Comparison of ENCODE assay signal across 8 mouse cellular contexts in genomic region chr1:189687654-189688387, GRCm38 (mm10). TPM values are rescaled to one million over a fixed set of nuclear protein-coding genes. Genes with fewer than 3 reads are reported as not detected.
DNase-seq lines count a peak whose midpoint lies in the region; ATAC-seq and TF ChIP-seq lines count a peak whose summit lies in the region.

Cenpf (minus strand) TSS chr1:189688086.

- ATAC-seq in G1E (ENCODE audit: extremely low read depth, insufficient number of reproducible peaks, low FRiP score, poor library complexity, severe bottlenecking), result peak; percentile 98
- peak; percentile 100 for ATAC-seq in forebrain, embryonic 16.5 days
- ATAC-seq in lung, embryonic 14.5 days (ENCODE audit: insufficient read depth), result peak; percentile 100

- H3K9me3 ChIP-seq in G1E (replicated peaks), result no peaks in the 10 kb centered on the region
- no peaks in the 10 kb centered on the region for H3K9me3 ChIP-seq in forebrain, embryonic 16.5 days (ENCODE audit: control insufficient read depth, low read length)
- H3K9me3 ChIP-seq in lung, embryonic 14.5 days (ENCODE audit: low read depth, low read length), result no peaks in the 10 kb centered on the region

- TF ChIP-seq POLR2A in olfactory bulb, adult 2 months (IDR thresholded peaks at IDR 0.05; ENCODE audit: insufficient read depth, low read depth, low read length), result 0 out of 2 replicates have a peak, but pooled peaks have one; percentile 28
- peak; percentile 72; the same call in 1 of the 2 replicates for TF ChIP-seq POLR2A in thymus, adult 2 months (IDR thresholded peaks at IDR 0.05; ENCODE audit: control insufficient read depth, extremely low read depth, insufficient read depth, low read length, poor library complexity)

- H3K9ac ChIP-seq in forebrain, embryonic 16.5 days (replicated peaks; ENCODE audit: low read depth, low read length), result peak within 1 kb of the TSS; percentile 56
- peak within 1 kb of the TSS; percentile 83 for H3K9ac ChIP-seq in lung, embryonic 14.5 days

- no peaks in the 10 kb centered on the region for H3K27me3 ChIP-seq in G1E (ENCODE audit: insufficient read depth, low read length)
- H3K27me3 ChIP-seq in forebrain, embryonic 16.5 days (replicated peaks; ENCODE audit: control insufficient read depth, insufficient read depth, low read length), result no peaks in the 10 kb centered on the region
- no peaks in the 10 kb centered on the region for H3K27me3 ChIP-seq in lung, embryonic 14.5 days (ENCODE audit: insufficient read depth, low read length)
- H3K27me3 ChIP-seq in thymus, adult 2 months (ENCODE audit: control insufficient read depth, insufficient read depth, low read length), result no peaks in the 10 kb centered on the region

- H3K27ac ChIP-seq in forebrain, embryonic 16.5 days (ENCODE audit: low read length), result no peak within 1 kb of the TSS
- H3K27ac ChIP-seq in layer of hippocampus, adult 2 months, result peak within 1 kb of the TSS; percentile 61; the same call in 1 of the 2 replicates
- H3K27ac ChIP-seq in lung, embryonic 14.5 days (ENCODE audit: low read depth), result peak within 1 kb of the TSS; percentile 49; the same call in 1 of the 2 replicates
- H3K27ac ChIP-seq in olfactory bulb, adult 2 months (ENCODE audit: insufficient read depth, low read depth, low read length), result no peak within 1 kb of the TSS
- no peak within 1 kb of the TSS for H3K27ac ChIP-seq in thymus, adult 2 months (ENCODE audit: control insufficient read depth, insufficient read depth, low read length)

- DNase-seq in G1E (ENCODE audit: low spot score), result peak; percentile 97
- peak; percentile 95 to 99 for DNase-seq in cerebellum, adult 18-20 months
- DNase-seq in heart, postnatal 36 days, result peak; percentile 96
- DNase-seq in layer of hippocampus, adult 2 months (ENCODE audit: low spot score in 2 of 2), result peak; percentile 97 to 98
- peak; percentile 99 for DNase-seq in lung, embryonic 14.5 days
- peak; percentile 98 for DNase-seq in thymus, adult 2 months

- H3K4me1 ChIP-seq in G1E (ENCODE audit: insufficient read depth, low read depth, low read length), result peaks cover 15% of the 10 kb centered on the region
- peaks cover 21% of the 10 kb centered on the region for H3K4me1 ChIP-seq in forebrain, embryonic 16.5 days (replicated peaks; ENCODE audit: control insufficient read depth, insufficient read depth, low read length)
- 0 out of 2 replicates have a peak, but pooled peaks cover 4% of the 10 kb centered on the region for H3K4me1 ChIP-seq in lung, embryonic 14.5 days (ENCODE audit: insufficient read depth)
- peaks cover 3% of the 10 kb centered on the region for H3K4me1 ChIP-seq in olfactory bulb, adult 2 months (ENCODE audit: control insufficient read depth, insufficient read depth, low read length)
- peaks cover 10% of the 10 kb centered on the region for H3K4me1 ChIP-seq in thymus, adult 2 months (replicated peaks; ENCODE audit: control insufficient read depth, insufficient read depth, low read length)

- H3K4me3 ChIP-seq in G1E (ENCODE audit: low read depth, low read length), result peak within 1 kb of the TSS; percentile 86
- H3K4me3 ChIP-seq in forebrain, embryonic 16.5 days (replicated peaks; ENCODE audit: low read length), result peak within 1 kb of the TSS; percentile 69
- H3K4me3 ChIP-seq in layer of hippocampus, adult 2 months, result peak within 1 kb of the TSS; percentile 69
- peak within 1 kb of the TSS; percentile 92 for H3K4me3 ChIP-seq in lung, embryonic 14.5 days (ENCODE audit: low read depth, low read length)
- H3K4me3 ChIP-seq in olfactory bulb, adult 2 months (ENCODE audit: insufficient read depth, low read depth, low read length), result peak within 1 kb of the TSS; percentile 51
- peak within 1 kb of the TSS; percentile 47 for H3K4me3 ChIP-seq in thymus, adult 2 months (ENCODE audit: control insufficient read depth, insufficient read depth, low read length)

- WGBS in forebrain, embryonic 16.5 days, result under 1% methylated on average over 55 of the region's 55 CpGs
- under 1% methylated on average over 53 of the region's 55 CpGs for WGBS in lung, embryonic 14.5 days
- WGBS in olfactory bulb, adult 2 months, result 1% methylated on average over 55 of the region's 55 CpGs
- WGBS in thymus, adult 2 months, result under 1% methylated on average over 55 of the region's 55 CpGs

- no peak for TF ChIP-seq CTCF in G1E (IDR thresholded peaks at IDR 0.05; ENCODE audit: low read depth, low read length)
- no peak for TF ChIP-seq CTCF in layer of hippocampus, adult 2 months (conservative IDR thresholded peaks at IDR 0.05)
- TF ChIP-seq CTCF in lung, embryonic 14.5 days (IDR thresholded peaks at IDR 0.05; ENCODE audit: low read depth), result no peak
- no peak for TF ChIP-seq CTCF in olfactory bulb, adult 2 months (IDR thresholded peaks at IDR 0.05; ENCODE audit: insufficient read depth, low read depth, low read length)
- peak; percentile 72; the same call in 1 of the 2 replicates for TF ChIP-seq CTCF in thymus, adult 2 months (IDR thresholded peaks at IDR 0.05; ENCODE audit: borderline replicate concordance, control insufficient read depth, extremely low read depth, insufficient read depth, low read length, poor library complexity)

- H3K4me2 ChIP-seq in forebrain, embryonic 16.5 days (ENCODE audit: low read length), result peak within 1 kb of the TSS; percentile 93
- peak within 1 kb of the TSS; percentile 91 for H3K4me2 ChIP-seq in lung, embryonic 14.5 days

- H3K36me3 ChIP-seq in G1E (replicated peaks), result peaks cover 31% of the 10 kb centered on the region
- H3K36me3 ChIP-seq in forebrain, embryonic 16.5 days (ENCODE audit: control insufficient read depth, insufficient read depth), result peaks cover 3% of the 10 kb centered on the region; the same call in 1 of the 2 replicates
- peaks cover 27% of the 10 kb centered on the region for H3K36me3 ChIP-seq in lung, embryonic 14.5 days (ENCODE audit: insufficient read depth)
- peaks cover 20% of the 10 kb centered on the region for H3K36me3 ChIP-seq in thymus, adult 2 months (ENCODE audit: control insufficient read depth, insufficient read depth, low read length)

- intact Hi-C loops in heart, postnatal 36 days (cut with DNase I), result loop anchor here (5.0 kb wide), 1 partner anchor 239 kb away; no protein-coding TSS in a partner anchor

RNA-seq across cellular contexts. Expression of gene Cenpf, which starts in this region (rescaled TPM):
- total RNA-seq in G1E (2014; fragmentation: Nextera tagmentation) (92.3 and 115 TPM in 2 replicates), G1E (2017) (42.3 and 43.9 TPM in 2 replicates)
- polyA plus RNA-seq in G1E (2012), result 3.6 and 4.6 TPM in 2 replicates
- 37.9 and 47.8 TPM in 2 replicates for polyA plus RNA-seq in forebrain, embryonic 16.5 days (2015; fragmentation: Nextera tagmentation; extraction: Ambion mirVana)
- 1 to 10 TPM; 2.8 to 5.0 TPM for total RNA-seq in heart, postnatal 36 days (2021)
- total RNA-seq in layer of hippocampus, adult 2 months (2021), result 1 to 10 TPM; 1.1 to 1.4 TPM
- polyA plus RNA-seq in lung, embryonic 14.5 days (2014; fragmentation: Nextera tagmentation; extraction: Ambion mirVana), result 91.1 and 103 TPM in 2 replicates
- polyA plus RNA-seq in olfactory bulb, adult 2 months (2012; ENCODE audit: insufficient read depth, insufficient read length, low replicate concordance, missing spikeins), result not detected in 2 replicates
- polyA plus RNA-seq in thymus, adult 2 months (2012; rRNA removed), result 10.3 and 10.8 TPM in 2 replicates

Comparison
In these comparisons a context has a peak if more than half of its experiments do, and no peak if none do; other contexts are left out.
1. RNA of gene Cenpf (total RNA-seq): 42.3 to 115 TPM in G1E; 2.8 to 5.0 TPM in heart, postnatal 36 days and 1.1 to 1.4 TPM in layer of hippocampus, adult 2 months; every median in the first group is over 4 times any median in the second.
2. H3K27ac ChIP-seq: peak in layer of hippocampus, adult 2 months (single experiment) and lung, embryonic 14.5 days (single experiment); none in forebrain, embryonic 16.5 days (single experiment), olfactory bulb, adult 2 months (single experiment) and thymus, adult 2 months (single experiment).
3. Peak in every context shown above with its lines, with median percentiles within 50 percentile points of each other: ATAC-seq, DNase-seq and H3K4me3 ChIP-seq.